Mouse (Mus musculus): ENCODE measurements around the gene Elfn1.

Elfn1 gene

DNA sequence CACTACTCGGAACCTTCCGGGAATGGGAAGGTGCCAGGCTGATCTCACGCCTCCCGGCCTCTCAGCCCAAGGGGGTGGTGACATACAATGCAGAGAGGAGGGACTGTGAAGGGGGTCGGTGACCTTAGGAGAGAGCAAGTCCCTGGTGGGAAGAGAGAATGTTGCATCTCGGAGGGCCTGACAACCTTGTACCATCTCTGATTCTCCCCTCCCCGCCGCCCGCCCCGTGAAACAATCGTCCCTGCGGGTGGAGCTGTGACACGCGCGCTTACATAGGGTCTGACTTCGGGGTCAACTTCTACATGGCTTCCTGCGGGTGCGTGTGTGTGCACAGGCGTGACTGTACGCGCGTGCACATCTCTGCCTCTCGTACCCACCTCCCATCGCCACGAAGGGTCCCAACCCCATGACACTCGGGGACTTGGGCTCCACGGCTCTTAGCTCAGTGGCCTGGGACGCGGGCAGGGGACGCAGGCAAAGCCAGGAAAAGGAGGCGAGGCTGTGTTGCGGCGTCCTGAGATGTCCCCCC is at the start of gene Elfn1:
Gene Elfn1 (plus strand): TSS at position 230 of the 529 bp plus-strand sequence.
- DNase-seq (ENCODE audit: low read depth in 1 of 2, low spot score in 2 of 2) = no peak

DNA sequence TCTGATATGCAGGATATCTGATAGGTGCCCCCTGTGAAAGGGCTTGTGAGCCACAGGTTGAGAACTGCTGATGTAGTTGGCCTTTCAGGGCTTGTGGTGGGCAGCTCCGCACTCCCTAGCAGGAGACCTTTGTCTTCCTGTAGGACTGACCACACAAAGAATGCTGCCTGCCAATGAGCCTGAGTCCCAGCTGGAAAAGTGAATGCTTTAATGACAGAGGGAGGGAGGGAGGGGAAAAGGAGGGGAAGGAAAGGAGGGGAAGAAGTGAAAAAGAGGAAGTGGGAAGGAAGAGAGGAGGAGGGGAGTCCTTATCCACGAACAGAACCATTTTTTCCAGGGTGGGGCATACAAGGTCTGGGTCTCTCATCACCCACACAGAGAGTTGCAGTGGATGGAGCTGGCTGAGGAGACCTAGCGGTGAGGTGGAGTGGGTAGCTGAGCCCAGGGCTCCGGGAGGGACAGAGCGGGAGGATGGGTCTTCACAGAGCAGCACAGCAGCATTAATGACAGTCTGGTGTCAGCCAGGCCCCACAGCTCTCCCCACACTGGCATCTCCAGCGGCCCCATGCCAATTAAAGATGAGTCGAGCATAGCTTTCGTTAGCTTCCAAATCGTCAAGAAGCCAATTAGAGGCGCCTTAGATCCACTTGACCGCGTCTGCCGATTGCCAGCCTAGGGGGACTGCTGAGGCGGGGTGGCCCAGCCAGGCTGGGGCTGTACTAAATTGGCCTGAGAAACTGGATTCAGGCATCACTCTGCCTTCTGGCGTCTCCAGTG is 47.2 kb upstream of the Elfn1 start:
- no peak for DNase-seq (ENCODE audit: low read depth in 1 of 2, low spot score in 2 of 2)

DNA sequence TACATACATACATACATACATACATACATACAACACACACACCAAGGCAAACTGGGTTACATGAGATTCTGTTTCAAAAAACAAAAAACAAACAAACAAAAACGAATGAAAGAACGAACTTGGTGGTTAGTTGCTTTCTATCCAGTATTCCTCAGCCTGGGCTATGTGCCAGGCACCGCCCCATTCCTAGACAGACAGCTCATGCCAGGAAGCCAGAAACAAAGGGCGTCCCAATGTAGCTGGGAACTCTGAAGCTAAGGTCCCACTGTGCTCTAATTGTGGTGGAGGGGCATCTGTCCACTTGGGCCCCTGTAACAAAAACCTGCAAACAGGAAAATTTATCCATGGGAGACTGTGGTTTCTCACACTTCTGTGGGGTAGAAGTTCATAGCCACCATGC is 45.0 kb upstream of the Elfn1 start:
- DNase-seq (ENCODE audit: low read depth in 1 of 2, low spot score in 2 of 2) = no peak

DNA sequence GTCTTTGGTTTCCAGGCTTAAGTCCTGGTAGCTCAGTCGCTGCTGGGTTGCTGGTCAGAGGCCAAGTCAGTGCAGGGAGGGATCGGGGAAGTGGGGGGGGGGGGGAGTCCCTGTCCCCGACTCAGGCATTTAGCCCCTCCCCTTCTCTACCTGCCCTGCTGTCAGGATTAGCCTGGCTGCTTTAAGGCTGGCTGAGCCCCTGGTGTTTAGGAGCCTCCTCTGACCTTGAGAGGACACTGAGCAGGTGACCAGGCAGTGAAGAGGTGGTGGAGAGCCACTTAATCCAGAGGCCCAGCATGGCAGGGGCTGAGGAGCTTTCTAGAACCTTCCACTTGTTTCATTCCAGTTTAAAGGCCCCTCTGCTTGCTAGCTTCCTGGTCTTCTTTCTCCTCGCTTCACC is 36.9 kb upstream of the Elfn1 start:
- DNase-seq (ENCODE audit: low read depth in 1 of 2, low spot score in 2 of 2) = no peak

DNA sequence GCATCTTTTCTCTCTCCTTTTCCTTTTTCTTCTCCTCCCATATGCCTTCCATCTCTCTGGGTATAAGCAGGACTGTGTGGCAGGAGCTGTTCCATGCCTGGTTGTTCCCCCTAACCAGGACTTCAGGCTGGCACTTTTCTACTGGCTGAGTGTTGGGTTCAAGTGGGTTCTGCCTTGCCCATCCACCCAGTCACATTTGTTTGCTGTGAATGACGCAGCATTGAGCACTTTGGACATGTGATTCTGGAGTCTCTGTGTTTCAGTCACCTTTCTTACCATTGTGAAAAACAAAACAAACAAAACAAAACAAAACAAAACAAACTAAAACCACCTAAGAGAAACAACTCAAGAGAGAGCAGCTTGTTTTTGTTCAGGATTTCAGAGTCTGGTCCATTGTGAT is 36.2 kb upstream of the Elfn1 start:
- DNase-seq (ENCODE audit: low read depth in 1 of 2, low spot score in 2 of 2) = no peak

DNA sequence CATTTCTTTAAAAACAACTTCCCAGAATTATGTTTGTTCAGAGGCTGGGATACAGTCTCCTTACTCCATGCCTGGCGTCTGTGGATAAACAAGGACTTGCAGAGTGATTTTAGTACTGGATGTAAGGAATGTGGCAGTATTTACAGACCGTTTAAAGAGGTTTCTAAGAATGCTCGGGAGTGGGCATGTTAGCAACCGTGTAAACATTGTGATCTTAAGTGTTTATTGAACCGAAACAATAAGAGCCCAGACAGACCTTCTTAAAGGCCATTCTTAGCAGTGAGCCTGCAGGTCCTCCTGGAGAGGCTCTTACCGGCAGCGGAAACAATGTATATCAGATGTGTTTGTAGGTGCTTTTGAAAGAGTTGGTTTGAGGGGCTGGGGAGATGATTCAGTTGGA is 30.2 kb upstream of the Elfn1 start:
- no peak for DNase-seq (ENCODE audit: low read depth in 1 of 2, low spot score in 2 of 2)

DNA sequence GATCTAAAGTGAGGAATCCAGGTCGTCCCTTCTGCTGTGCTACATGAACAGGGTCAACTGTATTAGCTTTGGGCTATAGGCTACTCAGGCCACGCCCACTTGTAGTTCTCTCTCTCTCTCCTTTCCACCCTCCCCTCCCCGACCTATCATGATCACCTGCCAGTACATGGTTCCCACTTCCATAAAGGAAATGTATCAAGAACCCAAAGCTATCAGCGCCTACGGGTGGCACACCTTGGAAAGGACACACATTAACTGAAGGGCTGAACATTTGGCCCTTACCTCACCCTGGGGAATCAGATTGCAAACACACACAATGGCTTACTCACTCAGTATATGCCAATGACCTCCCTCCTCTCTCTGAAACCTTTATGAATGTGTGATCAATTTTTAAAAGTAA is 28.0 kb upstream of the Elfn1 start:
- no peak for DNase-seq (ENCODE audit: low read depth in 1 of 2, low spot score in 2 of 2)

DNA sequence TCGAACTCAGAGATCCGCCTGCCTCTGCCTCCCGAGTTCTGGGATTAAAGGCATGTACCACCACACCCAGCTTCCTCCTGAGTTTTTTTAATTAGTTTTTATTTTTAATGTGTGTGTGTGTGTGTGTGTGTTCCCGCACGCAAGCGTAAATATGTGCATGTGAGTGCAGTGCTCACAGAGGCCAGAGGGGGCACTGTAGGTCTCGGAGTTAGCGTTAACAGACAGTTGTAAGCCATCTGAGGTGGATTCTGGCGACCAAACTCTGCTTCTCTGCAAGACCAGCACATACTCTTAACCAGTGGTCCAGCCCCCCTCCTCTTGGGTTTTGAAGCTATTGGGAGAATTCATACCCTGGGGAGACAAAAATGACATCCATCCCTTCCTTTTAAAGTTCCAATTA is 26.6 kb upstream of the Elfn1 start:
- DNase-seq (ENCODE audit: low read depth in 1 of 2, low spot score in 2 of 2) = no peak

DNA sequence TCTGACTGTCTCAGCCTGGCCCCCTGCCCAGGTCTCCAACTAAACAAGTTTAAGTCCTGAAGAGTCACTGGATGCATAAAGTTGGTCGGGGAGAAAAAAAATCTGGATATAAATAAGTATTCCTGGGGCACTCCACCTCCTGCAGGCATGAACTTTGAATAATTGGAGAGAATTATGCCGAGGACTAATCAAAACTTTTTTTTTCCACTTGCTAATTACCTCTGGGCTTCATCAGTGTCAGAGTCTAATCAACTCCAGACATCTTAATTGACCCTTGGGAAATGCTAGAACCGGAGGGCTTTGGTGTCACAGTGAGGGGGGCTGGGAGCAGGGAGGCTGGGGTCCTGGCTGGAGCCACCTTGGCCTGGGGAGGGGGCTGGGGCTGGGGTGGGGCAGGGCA is 19.1 kb upstream of the Elfn1 start:
- no peak for DNase-seq (ENCODE audit: low read depth in 1 of 2, low spot score in 2 of 2)

DNA sequence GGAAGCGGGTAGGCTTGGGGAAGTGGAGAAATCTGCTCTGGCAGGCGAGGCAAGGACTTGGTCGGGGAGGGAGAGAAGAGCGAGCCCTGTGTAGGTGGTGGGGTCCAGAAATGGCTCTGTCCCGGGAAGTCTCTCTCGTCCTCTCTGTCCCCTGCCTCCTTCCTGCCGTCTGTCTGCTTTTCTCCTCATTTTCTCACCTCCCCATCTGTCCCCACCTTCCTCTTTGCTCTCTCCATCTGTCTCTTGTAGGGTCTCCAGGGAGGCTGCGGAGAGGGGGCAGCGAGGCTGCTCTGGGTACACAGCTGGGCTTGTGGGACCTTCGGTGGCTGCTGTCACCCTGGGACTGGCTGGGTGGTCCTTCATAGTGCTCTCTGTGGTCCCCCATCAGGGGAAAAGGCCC is 18.4 kb upstream of the Elfn1 start:
- no peak for DNase-seq (ENCODE audit: low read depth in 1 of 2, low spot score in 2 of 2)

DNA sequence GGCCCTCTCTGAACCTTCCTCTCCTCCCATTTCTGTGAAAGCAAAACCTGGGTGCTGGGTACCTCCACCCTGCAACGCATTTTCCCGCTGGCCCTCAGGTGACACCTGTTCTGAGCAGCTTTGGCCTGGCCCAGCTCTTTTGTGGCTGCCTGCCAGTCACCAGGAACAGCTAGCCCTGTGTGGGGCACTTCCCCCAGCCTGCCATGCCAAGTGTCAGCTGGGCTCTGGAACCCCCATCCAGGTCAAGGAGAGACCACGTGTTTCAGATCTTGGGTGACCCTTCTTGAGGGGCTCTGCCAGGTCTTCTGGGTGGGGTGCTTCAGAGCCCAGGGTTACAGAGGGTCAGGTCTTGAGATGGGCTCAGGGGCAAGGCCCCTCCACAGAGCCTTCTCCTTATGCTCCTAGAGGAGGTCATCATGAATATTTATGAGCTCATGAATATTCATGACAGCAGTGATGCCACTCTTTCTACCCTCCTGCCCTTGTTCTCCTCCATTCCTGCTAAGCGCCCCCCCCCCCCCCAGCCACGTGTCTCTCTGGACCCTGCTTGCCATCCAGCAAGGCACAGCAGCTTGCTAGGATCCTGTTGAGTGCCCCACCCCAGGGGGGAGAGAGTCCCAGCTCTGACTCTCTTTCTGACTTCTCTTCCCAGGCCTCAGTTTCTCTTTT is 15.3 kb upstream of the Elfn1 start:
- no peak for DNase-seq (ENCODE audit: low read depth in 1 of 2, low spot score in 2 of 2)

DNA sequence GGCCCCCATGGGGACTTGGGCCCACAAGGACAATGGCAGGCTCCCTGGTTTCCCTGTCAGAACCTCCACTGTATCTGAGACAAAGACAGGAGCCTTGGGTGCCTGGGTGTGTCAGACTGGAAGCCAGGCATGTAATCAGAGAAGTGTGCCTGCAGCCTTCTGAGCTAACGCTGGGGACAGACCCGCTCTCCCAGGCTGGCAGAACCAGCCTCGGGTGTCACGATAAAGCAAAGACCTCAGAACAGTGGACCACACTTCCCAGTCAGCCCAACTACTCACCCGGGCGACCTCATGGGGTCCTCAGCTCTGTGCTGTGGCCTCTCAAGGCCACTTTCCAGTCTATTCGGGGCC is 14.8 kb upstream of the Elfn1 start:
- no peak for DNase-seq (ENCODE audit: low read depth in 1 of 2, low spot score in 2 of 2)

DNA sequence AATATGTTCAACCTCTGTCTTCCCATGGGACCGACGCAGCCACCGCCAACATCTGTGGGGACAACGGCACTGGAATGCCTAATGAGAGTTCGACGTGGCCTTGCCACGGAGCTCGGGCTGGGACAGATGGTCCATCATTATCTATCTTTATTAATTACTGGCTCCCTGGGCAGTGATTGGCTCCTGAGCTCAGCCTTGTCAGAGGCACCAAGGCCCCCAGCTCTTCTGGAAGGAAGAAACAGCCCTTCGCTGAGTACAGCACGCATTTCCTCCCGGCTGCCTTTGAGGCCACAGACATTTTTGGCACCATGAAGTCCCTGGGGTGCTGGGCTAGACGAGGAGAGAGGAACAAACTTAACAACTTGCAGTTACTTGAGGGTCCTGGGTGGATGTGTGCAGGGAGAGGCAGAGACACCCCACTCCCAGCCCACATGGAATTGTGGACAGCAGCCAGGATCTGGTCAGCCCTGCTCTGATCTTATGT is 13.7 kb upstream of the Elfn1 start:
- no peak for DNase-seq (ENCODE audit: low read depth in 1 of 2, low spot score in 2 of 2)

DNA sequence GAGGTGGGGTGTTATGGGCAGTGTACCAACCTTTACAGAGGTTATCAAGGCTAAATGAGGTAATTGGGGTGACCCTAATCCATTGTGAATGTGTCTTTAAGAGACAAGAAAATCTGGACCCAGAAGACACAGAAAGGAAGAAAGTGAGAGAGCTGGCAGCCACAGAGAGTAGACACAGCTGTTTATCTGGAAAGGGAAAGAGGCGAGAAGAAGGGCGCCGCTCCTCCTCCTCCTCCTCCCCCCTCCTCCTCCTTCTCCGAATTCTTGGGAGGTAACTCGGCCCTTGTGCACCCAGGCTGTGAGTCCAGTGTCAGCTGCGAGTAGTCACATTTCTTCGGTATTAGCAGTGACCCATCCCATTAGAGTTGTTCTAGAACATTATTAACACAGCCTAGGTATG is 8.7 kb upstream of the Elfn1 start:
- DNase-seq (ENCODE audit: low read depth in 1 of 2, low spot score in 2 of 2) = no peak

DNA sequence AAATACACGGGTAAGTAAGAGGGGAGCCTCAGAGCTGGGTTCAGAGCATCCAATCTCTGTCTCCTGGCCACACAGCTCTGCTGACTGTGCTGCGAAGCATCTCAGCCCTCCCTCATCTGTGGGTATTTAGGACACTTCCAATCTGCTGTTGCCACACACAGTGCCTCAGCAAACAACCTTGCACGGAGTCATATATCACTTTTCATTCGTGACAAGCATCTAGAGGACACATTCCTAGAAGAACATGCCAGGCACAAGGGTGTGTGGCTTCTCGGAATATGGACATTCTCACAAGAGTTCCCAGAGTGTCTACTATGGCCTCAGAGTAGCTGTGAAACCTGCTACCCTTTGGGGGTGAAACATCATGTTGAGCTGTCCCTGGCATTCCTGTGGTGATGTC is 2.6 kb upstream of the Elfn1 start:
- no peak for DNase-seq (ENCODE audit: low read depth in 1 of 2, low spot score in 2 of 2)

DNA sequence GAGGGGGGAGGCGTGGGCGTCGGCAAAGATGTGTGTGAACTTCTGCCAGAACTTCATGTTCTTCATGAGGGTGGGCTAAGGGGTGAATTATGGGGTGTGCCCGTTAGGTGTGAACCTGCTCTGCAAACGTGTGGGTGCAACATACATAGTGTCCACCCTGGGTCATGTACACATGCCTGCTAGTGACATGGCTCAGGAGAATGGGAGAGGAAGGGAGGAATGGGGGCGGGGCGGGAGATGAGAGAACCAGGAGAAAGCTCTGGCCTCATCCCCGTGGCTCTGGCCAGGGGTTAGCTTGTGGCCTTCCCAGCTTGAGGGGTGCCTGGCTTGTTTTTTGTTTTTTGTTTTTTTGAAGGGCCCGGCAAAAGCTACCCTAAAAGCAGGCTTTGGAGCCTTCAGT is 1.2 kb upstream of the Elfn1 start:
- DNase-seq (ENCODE audit: low read depth in 1 of 2, low spot score in 2 of 2) = no peak

DNA sequence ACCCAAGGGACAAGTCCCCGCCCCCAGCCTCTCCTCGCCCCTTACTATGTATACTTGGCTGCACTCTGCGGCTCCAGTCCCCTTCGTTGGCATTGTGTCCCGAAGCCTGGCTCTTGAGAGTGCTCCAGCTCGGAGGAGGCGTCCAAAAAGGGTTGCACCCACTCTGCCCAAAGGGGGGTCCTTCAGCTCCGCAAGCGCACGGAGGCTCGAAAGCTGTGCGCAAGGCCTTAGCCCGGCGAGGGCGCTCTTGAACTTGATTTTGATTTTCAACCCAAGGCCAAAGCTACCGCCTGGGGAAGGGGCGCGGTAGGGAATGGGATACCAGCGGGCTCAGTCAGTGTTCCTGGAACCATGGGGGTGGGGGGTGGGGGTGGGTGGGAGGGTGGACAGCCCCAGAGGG is 502 bp upstream of the Elfn1 start:
- DNase-seq (ENCODE audit: low read depth in 1 of 2, low spot score in 2 of 2) = no peak

DNA sequence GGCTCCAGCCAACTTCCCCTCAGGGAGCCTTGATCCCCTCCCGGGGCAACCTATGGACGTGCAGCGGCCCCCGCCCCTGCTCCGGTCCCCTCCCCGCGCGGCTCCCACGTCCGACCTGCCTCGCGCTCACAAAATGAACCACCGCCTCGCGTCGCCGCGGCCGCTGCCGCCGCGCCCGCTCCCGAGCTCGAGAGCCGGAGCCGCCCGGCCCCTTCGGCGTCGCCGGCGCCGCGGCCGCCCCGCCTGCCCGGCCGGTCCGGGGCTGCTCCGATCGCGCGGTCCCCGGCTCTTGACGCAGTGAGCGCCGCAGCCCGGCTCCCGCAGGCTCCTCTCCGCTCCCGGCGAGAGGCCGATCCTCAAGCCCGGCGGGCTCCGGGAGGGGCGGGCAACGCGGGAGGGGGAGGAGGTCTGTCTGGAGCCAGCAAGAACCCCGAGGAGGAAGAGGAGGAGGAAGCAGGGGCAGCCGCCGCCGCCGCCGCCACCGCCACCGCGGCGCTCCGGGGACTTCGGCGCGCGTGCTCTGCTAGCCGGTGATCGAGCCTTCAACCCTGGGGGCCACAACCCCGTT is 584 bp downstream of the Elfn1 start:
- DNase-seq (ENCODE audit: low read depth in 1 of 2, low spot score in 2 of 2) = no peak

DNA sequence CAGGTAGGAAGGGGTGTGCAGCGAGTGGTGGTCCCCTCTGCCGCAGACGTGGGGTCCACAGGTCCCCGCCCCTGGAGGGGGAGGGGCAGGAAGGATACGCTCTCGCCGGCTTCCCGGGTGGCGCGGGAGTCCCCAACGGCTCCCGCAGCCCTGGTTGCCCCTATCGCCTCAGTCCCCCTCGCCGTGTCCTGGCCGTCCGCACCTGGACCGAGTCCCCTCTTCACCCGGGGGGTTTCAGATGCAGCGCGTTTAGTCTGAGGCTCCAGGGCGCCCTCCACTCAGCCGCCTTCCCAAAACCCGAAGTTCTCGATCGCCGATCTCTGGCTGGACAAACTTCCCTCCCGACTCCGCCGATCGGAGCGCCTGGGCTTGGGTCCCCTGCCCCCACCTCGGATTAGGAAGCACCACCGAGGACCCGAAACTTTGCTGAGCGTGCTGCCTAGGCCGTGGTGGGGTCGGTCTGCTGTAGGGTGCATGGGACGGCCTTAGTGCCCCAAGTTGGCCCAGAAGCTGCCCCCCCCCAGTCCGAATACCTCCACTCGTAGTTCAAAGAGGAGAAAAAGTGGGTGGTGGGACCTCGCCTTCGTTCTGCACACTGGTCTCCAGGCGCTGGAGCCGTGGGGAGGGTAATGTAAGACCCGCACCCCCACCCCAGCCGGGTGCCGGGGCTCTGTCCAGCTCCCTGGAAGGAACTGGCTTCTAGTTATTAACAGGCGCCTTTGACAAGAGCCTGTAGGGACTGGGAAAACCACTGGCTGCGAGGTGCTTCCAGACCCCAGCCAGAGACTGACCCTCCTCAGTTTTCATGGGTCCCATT is 1.3 kb downstream of the Elfn1 start:
- no peak for DNase-seq (ENCODE audit: low read depth in 1 of 2, low spot score in 2 of 2)

DNA sequence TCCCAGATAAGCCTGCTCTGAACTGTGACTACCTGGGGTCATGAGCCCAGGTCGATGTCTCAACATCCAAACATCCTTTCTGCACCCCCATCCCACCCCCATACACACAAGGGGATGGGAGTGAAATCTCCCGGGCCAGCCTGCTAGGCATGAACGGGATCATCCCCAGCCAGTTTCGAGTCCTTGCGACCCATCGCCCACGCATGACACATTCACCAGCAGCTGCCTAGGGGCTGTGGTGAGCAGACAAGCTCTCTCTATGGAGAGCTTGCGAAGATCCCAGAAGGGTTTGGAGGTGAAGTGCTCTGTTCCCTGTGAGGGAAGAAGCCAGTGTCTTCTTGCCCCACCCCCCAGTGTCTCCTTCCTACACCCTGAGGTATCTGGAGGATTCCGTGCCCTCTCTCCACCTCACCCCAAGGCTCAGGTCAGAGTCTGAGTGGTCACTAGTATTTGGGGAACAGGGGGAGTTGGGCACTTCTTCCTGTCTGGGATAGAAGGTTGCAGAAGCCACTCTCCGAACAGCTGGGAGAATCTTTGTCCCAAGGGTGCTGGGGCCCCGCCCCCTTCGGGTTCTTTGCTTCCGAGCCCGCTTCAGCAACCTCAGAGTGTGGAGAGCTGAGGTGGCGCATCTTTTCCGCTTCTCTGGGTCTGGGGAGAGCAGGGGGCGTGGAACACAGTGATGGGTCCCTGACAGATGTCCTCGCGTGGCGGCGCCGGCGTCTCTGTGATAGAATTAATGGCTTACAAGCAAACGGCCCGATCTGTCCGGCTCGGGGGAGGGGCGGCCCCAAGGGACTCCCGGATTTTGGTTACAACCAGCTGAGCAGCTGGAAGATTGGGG is 2.2 kb downstream of the Elfn1 start:
- DNase-seq (ENCODE audit: low read depth in 1 of 2, low spot score in 2 of 2) = no peak

Data from monocyte, adult 2 months (primary cell).